Mouse (Mus musculus) midbrain, embryonic 15.5 days (tissue): ENCODE data around the gene Pde4d. TPM values are rescaled to one million over a fixed set of nuclear protein-coding genes. Genes with fewer than 3 reads are reported as not detected.
A peak's percentile ranks its signal among the peaks of the same experiment; 100 is the strongest.

Experiments
- ATAC-seq: fragments of 200-750 bp; cut with Nextera tagmentation; replicated peaks from 2 replicates; pipeline ENCODE4 v1.8.0; 2017; ENCODE audit warnings: moderate TSS enrichment
- H3K27ac ChIP-seq: fragments of 300-500 bp; sonication (generic); 2 replicates; pipeline ENCODE4 v1.5.1; 2015; ENCODE audit warnings: mild to moderate bottlenecking, inconsistent platforms
- H3K27me3 ChIP-seq: fragments of 300-500 bp; sonication (generic); replicated peaks from 2 replicates; pipeline ENCODE4 v1.6.1; 2015; ENCODE audit warnings: inconsistent platforms
- H3K36me3 ChIP-seq: fragments of 300-500 bp; sonication (generic); replicated peaks from 2 replicates; pipeline ENCODE4 v1.6.1; 2015; ENCODE audit warnings: inconsistent platforms
- H3K4me1 ChIP-seq: fragments of 300-500 bp; sonication (generic); 2 replicates; pipeline ENCODE4 v1.6.1; 2015; ENCODE audit warnings: inconsistent platforms
- H3K4me2 ChIP-seq: fragments of 300-500 bp; sonication (generic); 2 replicates; pipeline ENCODE4 v1.6.1; 2015; ENCODE audit warnings: inconsistent platforms, mild to moderate bottlenecking, moderate library complexity
- H3K4me3 ChIP-seq: fragments of 300-500 bp; sonication (generic); 2 replicates; pipeline ENCODE4 v1.5.1; 2015; ENCODE audit warnings: mild to moderate bottlenecking, inconsistent platforms
- H3K9ac ChIP-seq: fragments of 300-500 bp; sonication (generic); 2 replicates; pipeline ENCODE4 v1.6.1; 2015; ENCODE audit warnings: mild to moderate bottlenecking, inconsistent platforms
- H3K9me3 ChIP-seq: fragments of 300-500 bp; sonication (generic); 2 replicates; pipeline ENCODE4 v1.6.1; 2016; ENCODE audit warnings: inconsistent platforms
- WGBS: fragments of 180-500 bp; shearing (Covaris S2); methylation state at CpG from one replicate; pipeline ENCODE4 v1.1.7; 2015; ENCODE audit warnings: mixed read lengths; 5-methylcytosine and 5-hydroxymethylcytosine counted together
- polyA plus RNA-seq: library from polyadenylated mRNA; unstranded; fragments of >200 nt; fragmentation: Nextera tagmentation; extraction: Ambion mirVana; gene quantifications from 2 replicates; pipeline ENCODE4 v1.2.1, GENCODE M21; 2015

The Pde4d gene
- polyA plus RNA-seq, 1 experiment from 2014 or later, result 27.1 TPM

DNA sequence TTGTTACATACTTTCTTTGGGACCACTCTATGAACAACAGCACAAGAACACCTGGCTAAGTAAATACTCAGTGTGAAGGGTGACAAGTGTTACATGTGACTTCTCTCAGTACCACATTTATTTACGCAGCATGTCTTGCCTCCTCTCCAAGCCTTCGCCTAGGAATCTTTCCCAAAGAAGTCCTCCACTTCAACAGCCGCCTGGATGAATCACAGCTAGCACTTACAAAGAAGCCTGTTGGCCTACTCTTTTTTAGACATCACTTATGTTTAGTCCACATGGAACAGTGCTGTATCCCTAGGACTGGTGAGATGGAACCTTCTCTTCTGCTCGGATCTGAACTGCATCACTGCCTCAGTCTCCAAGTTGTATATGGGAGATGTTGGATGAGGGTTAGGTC is 741.4 kb downstream of the Pde4d start:
- no peak for ATAC-seq
- 87% methylated on average over 4 of the region's 4 CpGs for WGBS
- H3K4me3 ChIP-seq, result no peak overlapping the region
- no peaks in the 10 kb centered on the region for H3K36me3 ChIP-seq
- no peaks in the 10 kb centered on the region for H3K9me3 ChIP-seq
- no peak overlapping the region for H3K4me2 ChIP-seq
- no peaks in the 10 kb centered on the region for H3K4me1 ChIP-seq
- H3K27ac ChIP-seq, result no peak overlapping the region
- H3K27me3 ChIP-seq, result no peaks in the 10 kb centered on the region
- no peak overlapping the region for H3K9ac ChIP-seq

DNA sequence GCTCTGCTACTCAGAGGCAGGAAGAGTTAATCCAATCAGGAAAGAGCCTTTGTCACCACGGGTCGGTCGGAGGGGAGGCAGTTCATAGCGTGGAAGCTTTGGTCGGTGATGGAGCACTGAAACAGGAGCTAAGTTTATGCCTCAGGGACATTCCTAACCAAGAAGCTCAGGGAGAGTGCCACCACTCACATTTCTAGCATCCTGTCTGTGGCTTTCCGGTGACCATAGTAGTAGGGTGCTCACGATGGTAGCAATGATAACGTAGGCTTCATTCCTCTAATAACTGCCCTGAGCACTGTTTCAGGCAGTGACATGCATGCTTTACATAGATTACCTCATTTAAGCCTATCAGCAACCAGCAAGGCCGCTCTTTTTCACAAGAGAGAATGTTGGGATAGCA is 755.8 kb downstream of the Pde4d start:
- H3K4me3 ChIP-seq, result no peak overlapping the region
- H3K9ac ChIP-seq, result no peak overlapping the region
- H3K27me3 ChIP-seq, result no peaks in the 10 kb centered on the region
- no peak for ATAC-seq
- no peaks in the 10 kb centered on the region for H3K4me1 ChIP-seq
- 47% methylated on average over 9 of the region's 9 CpGs for WGBS
- no peaks in the 10 kb centered on the region for H3K9me3 ChIP-seq
- H3K27ac ChIP-seq, result no peak overlapping the region
- no peak overlapping the region for H3K4me2 ChIP-seq
- H3K36me3 ChIP-seq, result no peaks in the 10 kb centered on the region

DNA sequence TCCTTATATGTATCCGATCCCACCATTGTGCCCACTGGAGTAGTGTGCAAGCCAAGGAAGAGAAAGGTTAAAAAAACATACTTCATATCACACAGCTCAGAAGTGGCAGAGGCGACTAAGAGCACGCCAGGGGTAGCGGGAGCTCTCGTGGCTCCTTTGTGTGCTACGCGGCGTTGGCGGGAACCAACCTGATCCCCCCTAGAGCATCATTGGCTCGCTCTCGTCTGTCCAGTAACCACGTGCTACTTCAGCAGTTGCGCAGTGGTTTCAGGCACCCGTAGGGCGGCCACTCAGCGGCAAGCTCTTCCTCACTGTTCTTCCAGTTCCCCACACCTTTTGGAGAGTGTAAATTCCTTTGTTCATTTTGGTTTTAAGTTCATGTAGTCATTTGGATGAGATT is 758.9 kb downstream of the Pde4d start:
- no peaks in the 10 kb centered on the region for H3K9me3 ChIP-seq
- no peaks in the 10 kb centered on the region for H3K36me3 ChIP-seq
- ATAC-seq, result no peak
- no peak overlapping the region for H3K9ac ChIP-seq
- no peak overlapping the region for H3K4me3 ChIP-seq
- peaks cover 6% of the 10 kb centered on the region; the same call in 1 of the 2 replicates for H3K27me3 ChIP-seq
- no peaks in the 10 kb centered on the region for H3K4me1 ChIP-seq
- 96% methylated on average over 16 of the region's 16 CpGs for WGBS
- no peak overlapping the region for H3K4me2 ChIP-seq
- no peak overlapping the region for H3K27ac ChIP-seq

DNA sequence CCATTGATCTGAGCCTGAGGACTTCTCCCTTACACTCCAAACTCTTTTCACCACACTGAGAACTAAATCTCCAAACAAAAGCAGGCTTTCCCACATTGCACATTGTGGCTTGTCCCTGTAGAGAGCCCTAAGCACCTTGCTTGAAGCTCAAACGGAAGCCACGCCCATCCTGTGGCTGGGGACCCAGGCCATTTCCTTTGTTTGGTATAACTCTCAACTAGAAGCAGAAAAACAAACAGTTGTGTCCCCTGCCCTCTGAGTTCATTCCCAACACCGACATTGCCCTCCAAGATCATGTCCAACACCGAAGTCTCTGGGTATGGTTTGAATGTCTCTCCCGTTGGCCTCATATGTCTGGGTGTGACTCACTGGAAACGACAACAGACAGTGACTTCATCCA is 759.7 kb downstream of the Pde4d start:
- H3K27ac ChIP-seq, result no peak overlapping the region
- no peak overlapping the region for H3K4me3 ChIP-seq
- peaks cover 6% of the 10 kb centered on the region; the same call in 1 of the 2 replicates for H3K27me3 ChIP-seq
- no peak for ATAC-seq
- 76% methylated on average over 6 of the region's 6 CpGs for WGBS
- H3K4me1 ChIP-seq, result no peaks in the 10 kb centered on the region
- no peak overlapping the region for H3K4me2 ChIP-seq
- H3K36me3 ChIP-seq, result no peaks in the 10 kb centered on the region
- no peaks in the 10 kb centered on the region for H3K9me3 ChIP-seq
- H3K9ac ChIP-seq, result no peak overlapping the region

DNA sequence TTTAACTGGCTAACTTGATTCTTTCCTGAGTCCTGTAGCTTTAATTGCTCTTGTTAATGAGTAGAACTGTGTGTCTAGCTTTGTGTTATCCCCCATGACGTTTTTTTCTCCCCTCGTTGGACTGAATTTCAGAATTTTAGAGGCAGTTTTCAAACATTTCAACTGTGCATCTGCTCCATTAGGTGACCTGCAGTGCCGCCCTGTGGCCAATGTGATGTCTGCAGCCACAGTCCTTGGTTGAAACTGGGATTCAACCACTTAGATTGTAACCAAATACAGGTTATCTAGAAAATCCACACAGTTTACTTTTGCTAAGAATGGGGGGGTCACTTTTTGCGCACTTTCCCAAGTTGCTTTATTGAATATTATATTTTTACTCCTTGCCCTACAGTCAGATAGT is 760.7 kb downstream of the Pde4d start:
- H3K9me3 ChIP-seq, result no peaks in the 10 kb centered on the region
- H3K4me3 ChIP-seq, result no peak overlapping the region
- no peaks in the 10 kb centered on the region for H3K4me1 ChIP-seq
- 5% methylated on average over 4 of the region's 4 CpGs for WGBS
- H3K9ac ChIP-seq, result no peak overlapping the region
- peak; percentile 49; the same call in 1 of the 2 replicates for ATAC-seq
- peaks cover 6% of the 10 kb centered on the region; the same call in 1 of the 2 replicates for H3K27me3 ChIP-seq
- no peak overlapping the region for H3K4me2 ChIP-seq
- H3K27ac ChIP-seq, result no peak overlapping the region
- no peaks in the 10 kb centered on the region for H3K36me3 ChIP-seq

DNA sequence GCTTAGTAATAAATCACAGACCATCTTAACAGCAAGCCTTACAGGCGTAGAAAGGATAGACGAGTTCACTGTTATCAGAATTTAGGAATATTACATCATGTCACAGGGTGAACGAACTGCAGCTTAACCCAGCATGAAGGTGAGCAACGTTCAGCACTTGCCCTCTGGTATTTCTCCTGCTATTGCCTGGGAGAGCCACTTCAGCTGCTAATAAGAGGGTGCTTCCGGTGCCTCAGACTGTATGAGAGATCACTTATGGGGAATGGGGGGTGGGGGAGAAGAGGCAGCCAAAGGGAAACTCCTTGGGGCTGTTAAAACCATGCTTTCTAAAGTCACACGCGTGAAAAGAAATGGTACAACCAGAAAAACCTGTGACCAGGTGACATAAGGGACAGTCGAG is 761.7 kb downstream of the Pde4d start:
- H3K9me3 ChIP-seq, result no peaks in the 10 kb centered on the region
- H3K36me3 ChIP-seq, result no peaks in the 10 kb centered on the region
- ATAC-seq, result no peak
- no peaks in the 10 kb centered on the region for H3K4me1 ChIP-seq
- 71% methylated on average over 8 of the region's 8 CpGs for WGBS
- no peak overlapping the region for H3K4me3 ChIP-seq
- no peak overlapping the region for H3K4me2 ChIP-seq
- H3K27me3 ChIP-seq, result peaks cover 6% of the 10 kb centered on the region; the same call in 1 of the 2 replicates
- no peak overlapping the region for H3K27ac ChIP-seq
- no peak overlapping the region for H3K9ac ChIP-seq

DNA sequence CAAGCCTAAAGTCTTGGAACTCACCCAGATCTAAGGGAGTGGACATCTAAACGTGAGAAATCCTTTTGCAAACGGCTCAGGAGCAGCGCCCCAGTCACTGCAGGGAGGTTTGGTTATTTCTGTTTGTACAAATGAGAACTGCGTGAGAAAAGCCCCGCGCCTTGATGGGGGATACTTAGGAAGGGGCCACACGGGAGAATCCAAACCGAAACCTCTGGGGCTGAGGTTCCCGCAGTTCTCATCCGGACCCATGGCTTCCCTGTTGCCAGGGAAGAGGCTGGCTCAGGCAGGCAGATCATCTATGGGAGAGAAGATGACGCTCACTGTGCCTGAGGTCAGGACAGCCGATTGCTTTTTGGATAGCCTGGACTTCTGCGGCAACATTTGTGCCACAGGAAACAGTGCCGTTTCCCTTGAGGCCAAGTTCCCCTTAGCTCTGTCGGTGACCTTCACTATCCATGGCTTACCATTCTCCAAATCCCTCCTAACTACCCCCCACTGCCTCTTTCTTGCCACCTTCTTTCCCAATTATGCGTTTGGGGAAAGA is 762.3 kb downstream of the Pde4d start:
- peaks cover 6% of the 10 kb centered on the region; the same call in 1 of the 2 replicates for H3K27me3 ChIP-seq
- no peak overlapping the region for H3K4me3 ChIP-seq
- H3K9ac ChIP-seq, result no peak overlapping the region
- H3K27ac ChIP-seq, result no peak overlapping the region
- 55% methylated on average over 16 of the region's 16 CpGs for WGBS
- no peaks in the 10 kb centered on the region for H3K4me1 ChIP-seq
- H3K36me3 ChIP-seq, result no peaks in the 10 kb centered on the region
- ATAC-seq, result no peak
- no peaks in the 10 kb centered on the region for H3K9me3 ChIP-seq
- peak overlapping the region; percentile 25; the same call in 1 of the 2 replicates for H3K4me2 ChIP-seq

DNA sequence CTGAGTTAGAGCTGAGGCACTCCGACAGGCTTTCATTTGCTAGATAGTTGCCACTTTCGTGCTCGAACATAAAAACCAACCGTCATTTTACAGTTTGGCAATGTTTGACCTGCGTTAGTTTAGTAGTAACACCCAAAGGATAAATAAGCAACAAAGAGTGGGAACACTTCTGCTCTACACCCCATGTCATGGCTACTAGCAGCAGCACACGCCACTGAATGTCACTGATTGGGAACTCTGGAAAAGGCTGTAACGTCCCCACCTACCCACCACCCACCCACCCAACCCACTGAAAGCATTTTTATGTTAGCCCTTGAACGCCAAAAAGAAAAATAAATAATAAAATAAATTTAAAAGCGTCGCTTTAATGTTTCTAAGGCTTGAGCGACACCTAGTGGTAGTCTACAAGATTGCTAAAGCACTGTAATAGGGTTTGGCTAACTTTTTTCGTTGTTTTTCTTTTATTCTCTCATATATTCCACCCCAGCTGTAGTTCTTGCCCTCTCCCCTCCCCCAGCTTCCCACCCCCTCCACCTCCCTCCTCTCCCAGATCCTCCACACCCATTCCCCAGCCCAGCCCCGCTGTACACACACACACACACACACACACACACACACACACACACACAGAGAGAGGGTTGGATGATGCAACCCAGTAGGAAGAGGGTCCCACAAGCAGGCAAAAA is 763.2 kb downstream of the Pde4d start:
- Histone ChIP-seq H3K36me3 (no peaks in the 10 kb centered on the region), H3K4me3 (no peak overlapping the region), H3K9ac (no peak overlapping the region), H3K4me2 (peak overlapping the region; percentile 25), H3K4me1 (no peaks in the 10 kb centered on the region), H3K27me3 (peaks cover 6% of the 10 kb centered on the region; the same call in 1 of the 2 replicates), H3K27ac (no peak overlapping the region), H3K9me3 (no peaks in the 10 kb centered on the region)
- 31% methylated on average over 13 of the region's 13 CpGs for WGBS
- ATAC-seq, result peak; percentile 35

DNA sequence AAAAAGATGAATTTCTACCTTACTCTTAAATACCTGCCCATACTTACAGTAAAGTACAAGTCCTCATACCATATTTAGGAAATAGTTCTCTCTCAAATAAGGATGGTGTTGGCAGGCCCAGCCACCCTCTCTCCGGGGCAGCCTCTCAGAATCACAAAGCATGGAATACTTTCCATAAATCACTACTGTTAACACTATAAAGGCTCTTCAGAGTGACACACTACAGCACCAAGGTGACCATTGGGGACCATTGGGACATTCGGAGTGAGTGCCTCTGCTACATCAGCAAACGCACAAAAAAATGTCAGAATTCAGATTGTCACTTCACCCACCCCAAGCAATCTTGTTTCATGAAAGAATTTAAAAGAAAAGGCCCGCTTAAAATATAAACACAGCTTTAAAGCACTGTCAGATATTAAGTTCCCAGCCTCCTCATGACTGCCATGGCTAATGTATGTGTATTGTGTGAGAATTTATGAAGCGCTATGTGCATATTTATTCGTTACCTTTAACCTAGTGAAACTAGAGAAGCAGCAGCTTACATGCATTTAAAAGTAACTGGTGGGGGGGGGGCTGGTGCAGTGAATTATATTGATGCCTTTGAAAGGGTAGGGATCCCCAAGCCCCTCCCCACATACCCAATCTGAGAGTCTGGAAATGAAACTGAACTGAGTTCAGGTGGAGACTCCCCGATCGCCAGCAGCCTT is 769.4 kb downstream of the Pde4d start:
- Histone ChIP-seq H3K9ac (no peak overlapping the region), H3K4me3 (no peak overlapping the region), H3K4me2 (no peak overlapping the region), H3K4me1 (no peaks in the 10 kb centered on the region), H3K9me3 (no peaks in the 10 kb centered on the region), H3K36me3 (no peaks in the 10 kb centered on the region), H3K27me3 (no peaks in the 10 kb centered on the region), H3K27ac (no peak overlapping the region)
- WGBS, result 87% methylated on average over 8 of the region's 8 CpGs
- no peak for ATAC-seq

DNA sequence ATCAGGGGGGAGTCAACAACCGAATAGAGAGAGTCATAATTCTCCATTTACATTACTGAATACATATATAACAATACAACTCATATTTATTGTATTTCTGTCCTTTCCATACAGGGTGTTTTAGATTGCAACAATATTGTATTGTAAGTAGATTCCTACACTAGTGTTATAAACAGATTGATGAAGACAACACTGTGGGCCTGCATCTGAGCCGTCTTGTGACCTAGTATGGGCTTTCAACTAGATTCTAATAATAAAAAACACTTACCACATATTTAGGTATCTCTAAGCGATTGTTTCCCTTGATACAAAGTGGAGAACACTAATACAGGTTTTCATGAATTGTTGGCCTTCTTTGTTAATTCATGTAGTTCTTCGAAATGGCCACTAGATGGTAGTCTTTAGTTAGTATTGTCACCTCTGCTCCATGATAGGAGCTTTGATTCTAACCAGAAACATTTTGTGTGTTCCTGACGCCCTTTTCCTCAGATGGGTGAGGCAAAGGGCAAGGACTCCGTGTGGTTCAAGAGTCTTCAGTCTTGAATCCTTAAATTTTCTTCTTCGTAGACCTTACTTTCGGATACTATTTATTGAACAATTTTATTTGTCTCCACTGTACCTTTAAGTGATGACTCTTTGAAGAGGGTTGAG is 779.3 kb downstream of the Pde4d start:
- 28% methylated on average over 8 of the region's 8 CpGs for WGBS
- Histone ChIP-seq H3K9ac (no peak overlapping the region), H3K4me2 (peak overlapping the region; percentile 6), H3K27me3 (no peaks in the 10 kb centered on the region), H3K4me3 (no peak overlapping the region), H3K9me3 (no peaks in the 10 kb centered on the region), H3K36me3 (no peaks in the 10 kb centered on the region), H3K4me1 (0 out of 2 replicates have a peak, but pooled peaks cover 5% of the 10 kb centered on the region), H3K27ac (no peak overlapping the region)
- peak; percentile 84 for ATAC-seq

DNA sequence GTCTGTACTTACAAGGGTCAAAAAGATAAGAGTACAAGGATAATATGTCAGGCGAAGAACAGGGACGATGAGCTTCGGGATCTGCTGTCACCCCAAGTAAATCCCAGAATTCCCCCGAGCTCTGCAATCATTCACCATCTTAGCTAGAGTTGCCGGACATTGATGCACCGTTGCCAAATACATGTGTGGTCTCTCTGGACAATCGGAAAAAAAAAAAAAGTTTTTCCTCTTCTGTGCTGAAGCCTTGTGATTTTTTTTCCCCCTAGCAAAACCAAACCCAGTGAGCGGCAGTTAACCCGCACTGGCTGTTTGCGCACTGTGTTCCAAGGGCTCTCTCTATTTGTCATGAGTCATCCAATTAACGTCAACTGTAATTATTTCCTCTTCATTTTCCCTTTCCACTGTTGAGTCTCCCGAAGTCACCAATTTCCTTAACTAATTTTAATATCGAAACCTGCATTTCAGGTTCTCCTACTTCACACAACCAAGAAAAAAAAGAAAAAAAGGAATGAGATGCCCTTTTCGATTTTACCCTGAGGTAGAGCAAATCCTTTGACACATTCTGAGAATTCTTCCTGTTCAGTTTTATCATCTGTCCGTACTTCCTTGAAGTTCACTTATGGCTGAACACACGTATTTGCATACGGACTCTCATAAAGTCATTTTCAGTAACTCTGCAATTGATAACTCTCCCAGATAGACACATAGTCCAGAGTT is 780.0 kb downstream of the Pde4d start:
- H3K36me3 ChIP-seq, result no peaks in the 10 kb centered on the region
- ATAC-seq, result peak; percentile 37; the same call in 1 of the 2 replicates
- H3K27ac ChIP-seq, result no peak overlapping the region
- 0 out of 2 replicates have a peak, but pooled peaks cover 5% of the 10 kb centered on the region for H3K4me1 ChIP-seq
- H3K4me2 ChIP-seq, result peak overlapping the region; percentile 6
- H3K9me3 ChIP-seq, result no peaks in the 10 kb centered on the region
- H3K9ac ChIP-seq, result no peak overlapping the region
- 76% methylated on average over 17 of the region's 17 CpGs for WGBS
- H3K4me3 ChIP-seq, result no peak overlapping the region
- H3K27me3 ChIP-seq, result no peaks in the 10 kb centered on the region
